Mouse (Mus musculus): ENCODE results near the gene D630003M21Rik. TPM values are rescaled to one million over a fixed set of nuclear protein-coding genes. Genes with fewer than 3 reads are reported as not detected.

Gene D630003M21Rik
- total and polyA plus RNA-seq, 2 experiments from 2014 or later = 1.1 to 5.5 TPM

- DNase-seq (ENCODE audit: low spot score) = no peak
- H3K27ac ChIP-seq (ENCODE audit: low read depth, low read length) = no peak overlapping the region
- no peaks in the 10 kb centered on the region for H3K4me1 ChIP-seq (ENCODE audit: insufficient read depth, low read length)
- H3K9me3 ChIP-seq (ENCODE audit: low read length) = no peaks in the 10 kb centered on the region
- no peak overlapping the region for H3K4me3 ChIP-seq (ENCODE audit: low read depth, low read length)
- no peak overlapping the region for H3K9ac ChIP-seq (replicated peaks; ENCODE audit: low read length, poor library complexity, severe bottlenecking)
- no peak overlapping the region for H3K4me2 ChIP-seq (ENCODE audit: low read depth, low read length, poor library complexity, severe bottlenecking)
- no peaks in the 10 kb centered on the region for H3K36me3 ChIP-seq (ENCODE audit: insufficient read depth, low read length)
- H3K27me3 ChIP-seq (ENCODE audit: insufficient read depth, low read length) = no peaks in the 10 kb centered on the region
- no peak for ATAC-seq (ENCODE audit: low FRiP score)
- WGBS = 93% methylated on average over 15 of the region's 15 CpGs
- TF ChIP-seq CTCF (IDR thresholded peaks at IDR 0.05) = no peak
These were observed 54.1 kb downstream of the D630003M21Rik start for GRCm38 (mm10) chr2:158174958-158175357.

- Histone ChIP-seq H3K36me3 (ENCODE audit: insufficient read depth, low read length) (no peaks in the 10 kb centered on the region), H3K9ac (replicated peaks; ENCODE audit: low read length, poor library complexity, severe bottlenecking) (no peak overlapping the region), H3K4me2 (ENCODE audit: low read depth, low read length, poor library complexity, severe bottlenecking) (no peak overlapping the region), H3K4me3 (ENCODE audit: low read depth, low read length) (no peak overlapping the region), H3K4me1 (ENCODE audit: insufficient read depth, low read length) (no peaks in the 10 kb centered on the region), H3K27ac (ENCODE audit: low read depth, low read length) (no peak overlapping the region), H3K27me3 (ENCODE audit: insufficient read depth, low read length) (no peaks in the 10 kb centered on the region), H3K9me3 (ENCODE audit: low read length) (no peaks in the 10 kb centered on the region)
- WGBS = 74% methylated on average over 5 of the region's 5 CpGs
- TF ChIP-seq CTCF (IDR thresholded peaks at IDR 0.05) = no peak
- ATAC-seq (ENCODE audit: low FRiP score) (no peak), DNase-seq (ENCODE audit: low spot score) (no peak)
These were observed 54.6 kb downstream of the D630003M21Rik start for GRCm38 (mm10) chr2:158174438-158174837.

- Histone ChIP-seq H3K4me2 (ENCODE audit: low read depth, low read length, poor library complexity, severe bottlenecking) (no peak overlapping the region), H3K9me3 (ENCODE audit: low read length) (no peaks in the 10 kb centered on the region), H3K36me3 (ENCODE audit: insufficient read depth, low read length) (no peaks in the 10 kb centered on the region), H3K4me3 (ENCODE audit: low read depth, low read length) (no peak overlapping the region), H3K27ac (ENCODE audit: low read depth, low read length) (no peak overlapping the region), H3K4me1 (ENCODE audit: insufficient read depth, low read length) (no peaks in the 10 kb centered on the region), H3K27me3 (ENCODE audit: insufficient read depth, low read length) (no peaks in the 10 kb centered on the region), H3K9ac (replicated peaks; ENCODE audit: low read length, poor library complexity, severe bottlenecking) (no peak overlapping the region)
- ATAC-seq (ENCODE audit: low FRiP score) = no peak
- no peak for TF ChIP-seq CTCF (IDR thresholded peaks at IDR 0.05)
- 79% methylated on average over 2 of the region's 2 CpGs for WGBS
- DNase-seq (ENCODE audit: low spot score) = no peak
These were observed 58.6 kb downstream of the D630003M21Rik start for GRCm38 (mm10) chr2:158170394-158170793.

- DNase-seq (ENCODE audit: low spot score) (no peak), ATAC-seq (ENCODE audit: low FRiP score) (no peak)
- 91% methylated on average over 7 of the region's 7 CpGs for WGBS
- Histone ChIP-seq H3K27ac (ENCODE audit: low read depth, low read length) (no peak overlapping the region), H3K9ac (replicated peaks; ENCODE audit: low read length, poor library complexity, severe bottlenecking) (no peak overlapping the region), H3K4me3 (ENCODE audit: low read depth, low read length) (no peak overlapping the region), H3K27me3 (ENCODE audit: insufficient read depth, low read length) (no peaks in the 10 kb centered on the region), H3K4me2 (ENCODE audit: low read depth, low read length, poor library complexity, severe bottlenecking) (no peak overlapping the region), H3K36me3 (ENCODE audit: insufficient read depth, low read length) (no peaks in the 10 kb centered on the region), H3K4me1 (ENCODE audit: insufficient read depth, low read length) (no peaks in the 10 kb centered on the region), H3K9me3 (ENCODE audit: low read length) (no peaks in the 10 kb centered on the region)
- no peak for TF ChIP-seq CTCF (IDR thresholded peaks at IDR 0.05)
These were observed 59.3 kb downstream of the D630003M21Rik start for GRCm38 (mm10) chr2:158169771-158170170.

GRCm38 (mm10) chr2:158169351-158169750 is 59.7 kb downstream of the D630003M21Rik start:
- TF ChIP-seq CTCF (IDR thresholded peaks at IDR 0.05) = no peak
- H3K4me3 ChIP-seq (ENCODE audit: low read depth, low read length) = no peak overlapping the region
- H3K9ac ChIP-seq (replicated peaks; ENCODE audit: low read length, poor library complexity, severe bottlenecking) = no peak overlapping the region
- H3K27ac ChIP-seq (ENCODE audit: low read depth, low read length) = no peak overlapping the region
- ATAC-seq (ENCODE audit: low FRiP score) (no peak), DNase-seq (ENCODE audit: low spot score) (no peak)
- no peaks in the 10 kb centered on the region for H3K36me3 ChIP-seq (ENCODE audit: insufficient read depth, low read length)
- H3K9me3 ChIP-seq (ENCODE audit: low read length) = no peaks in the 10 kb centered on the region
- no peaks in the 10 kb centered on the region for H3K27me3 ChIP-seq (ENCODE audit: insufficient read depth, low read length)
- H3K4me2 ChIP-seq (ENCODE audit: low read depth, low read length, poor library complexity, severe bottlenecking) = no peak overlapping the region
- WGBS = 82% methylated on average over 6 of the region's 6 CpGs
- no peaks in the 10 kb centered on the region for H3K4me1 ChIP-seq (ENCODE audit: insufficient read depth, low read length)

- ATAC-seq (ENCODE audit: low FRiP score) = no peak
- Histone ChIP-seq H3K27me3 (ENCODE audit: insufficient read depth, low read length) (no peaks in the 10 kb centered on the region), H3K36me3 (ENCODE audit: insufficient read depth, low read length) (no peaks in the 10 kb centered on the region), H3K4me1 (ENCODE audit: insufficient read depth, low read length) (no peaks in the 10 kb centered on the region), H3K4me2 (ENCODE audit: low read depth, low read length, poor library complexity, severe bottlenecking) (no peak overlapping the region), H3K9me3 (ENCODE audit: low read length) (no peaks in the 10 kb centered on the region), H3K9ac (replicated peaks; ENCODE audit: low read length, poor library complexity, severe bottlenecking) (no peak overlapping the region), H3K4me3 (ENCODE audit: low read depth, low read length) (no peak overlapping the region), H3K27ac (ENCODE audit: low read depth, low read length) (no peak overlapping the region)
- WGBS = 74% methylated on average over 8 of the region's 8 CpGs
- no peak for TF ChIP-seq CTCF (IDR thresholded peaks at IDR 0.05)
- no peak for DNase-seq (ENCODE audit: low spot score)
These were observed 60.2 kb downstream of the D630003M21Rik start for GRCm38 (mm10) chr2:158168741-158169211.

All from midbrain, postnatal 0 days (tissue).